Mouse (Mus musculus) olfactory bulb, adult 2 months (tissue): ENCODE measurements at regions not wholly inside any gene's neighbourhood (a gene's known extent, or its start where the extent isn't known, plus 50 kb on each side); places are given as distances from the start of the nearest gene placed in this dataset.
"Not testable (repeated sequence)": the region's sequence is repeated elsewhere in the genome, so short reads cannot be mapped to it uniquely, and the experiment has no call there.

Experiments used
- H3K27ac ChIP-seq: fragments of 200-500 bp; 2 replicates; pipeline ENCODE4 v1.5.1; 2012; ENCODE audit warnings: low read depth, low read length; ENCODE audit not compliant: insufficient read depth
- H3K4me1 ChIP-seq: fragments of 200-500 bp; 2 replicates; pipeline ENCODE4 v1.6.1; 2012; ENCODE audit warnings: low read length; ENCODE audit not compliant: control insufficient read depth, insufficient read depth
- H3K4me3 ChIP-seq: fragments of 200-500 bp; 2 replicates; pipeline ENCODE4 v1.5.1; 2012; ENCODE audit warnings: mild to moderate bottlenecking, low read depth, low read length, moderate library complexity; ENCODE audit not compliant: insufficient read depth
- CTCF ChIP-seq: fragments of 200-500 bp; IDR thresholded peaks from 2 replicates; pipeline ENCODE4 v1.5.1; 2012; ENCODE audit warnings: low read depth, mild to moderate bottlenecking, low read length, moderate library complexity; ENCODE audit not compliant: insufficient read depth
- POLR2A ChIP-seq: fragments of 200-500 bp; IDR thresholded peaks from 2 replicates; pipeline ENCODE4 v1.6.1; 2012; ENCODE audit warnings: mild to moderate bottlenecking, low read depth, low read length, moderate library complexity; ENCODE audit not compliant: insufficient read depth
- WGBS: fragments of 180-500 bp; shearing (Covaris S2); methylation state at CpG from one replicate; pipeline ENCODE4 v1.1.7; 2018; 5-methylcytosine and 5-hydroxymethylcytosine counted together

DNA sequence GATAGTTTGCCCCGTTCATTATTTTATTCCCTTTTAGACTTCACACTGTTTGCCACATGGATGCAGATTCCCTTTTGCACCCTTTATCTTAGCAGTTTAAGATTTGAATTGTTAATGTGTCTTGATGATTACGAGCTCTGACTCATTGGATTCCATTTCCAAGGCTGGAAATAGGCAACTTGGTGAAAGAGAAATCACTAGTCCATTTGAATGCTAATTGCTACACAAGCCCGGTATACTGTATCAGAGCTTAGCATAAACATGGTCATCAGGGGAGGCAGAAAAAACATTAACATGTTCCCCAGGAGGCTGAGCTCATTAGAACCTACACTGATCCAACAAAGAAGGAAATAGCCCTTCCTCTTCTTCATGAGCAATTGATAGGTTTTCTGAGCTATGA, 892.9 kb downstream of the Robo1 start:
- Histone ChIP-seq H3K4me3 (no peak overlapping the region), H3K4me1 (no peaks in the 10 kb centered on the region), H3K27ac (no peak overlapping the region)
- WGBS, result 21% methylated on average over 3 of the region's 3 CpGs
- TF ChIP-seq CTCF, result no peak
- no peak for TF ChIP-seq POLR2A

DNA sequence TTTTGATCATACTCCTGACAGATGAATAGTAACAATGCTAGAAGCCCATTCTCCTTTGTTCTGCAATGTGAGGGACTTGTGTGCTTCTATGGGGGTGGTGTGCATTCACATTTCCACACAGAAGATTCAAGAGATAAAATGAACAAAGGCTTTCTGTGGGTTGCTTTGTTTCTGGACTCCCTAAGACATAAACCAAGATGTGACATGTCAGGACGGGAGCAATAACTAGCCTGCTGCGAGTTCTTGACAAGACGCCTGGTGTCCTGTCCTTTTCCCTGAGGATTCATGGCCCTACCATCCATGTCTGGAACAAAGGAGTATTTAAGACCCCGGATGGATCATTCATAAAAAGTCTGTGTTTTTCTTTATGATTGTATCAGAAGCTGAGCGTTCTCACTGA, 874.7 kb downstream of the Robo1 start:
- no peak for TF ChIP-seq CTCF
- no peak for TF ChIP-seq POLR2A
- no peak overlapping the region for H3K27ac ChIP-seq
- WGBS, result 85% methylated on average over 5 of the region's 5 CpGs
- H3K4me3 ChIP-seq, result no peak overlapping the region
- no peaks in the 10 kb centered on the region for H3K4me1 ChIP-seq

DNA sequence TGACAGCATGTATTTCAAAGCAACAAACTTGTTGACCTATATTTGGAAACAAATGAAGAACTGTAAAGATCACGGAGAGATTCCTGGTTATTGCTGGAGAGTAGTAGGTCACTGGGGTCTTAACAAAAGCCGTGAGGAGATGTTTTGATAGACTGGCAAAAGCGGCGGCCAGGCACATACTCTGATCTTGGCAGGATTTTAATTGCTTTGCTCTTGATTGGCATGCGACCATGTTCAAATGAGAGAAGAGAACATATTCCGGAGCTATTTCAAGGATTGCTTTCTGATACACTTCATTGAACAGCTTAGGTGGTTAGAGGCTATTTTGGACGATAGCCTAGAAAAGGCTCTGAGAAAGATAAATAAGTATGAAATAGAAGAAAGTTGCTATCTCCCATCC, 874.2 kb downstream of the Robo1 start:
- 56% methylated on average over 7 of the region's 7 CpGs for WGBS
- TF ChIP-seq CTCF (no peak), POLR2A (no peak)
- Histone ChIP-seq H3K4me3 (no peak overlapping the region), H3K27ac (no peak overlapping the region), H3K4me1 (no peaks in the 10 kb centered on the region)

DNA sequence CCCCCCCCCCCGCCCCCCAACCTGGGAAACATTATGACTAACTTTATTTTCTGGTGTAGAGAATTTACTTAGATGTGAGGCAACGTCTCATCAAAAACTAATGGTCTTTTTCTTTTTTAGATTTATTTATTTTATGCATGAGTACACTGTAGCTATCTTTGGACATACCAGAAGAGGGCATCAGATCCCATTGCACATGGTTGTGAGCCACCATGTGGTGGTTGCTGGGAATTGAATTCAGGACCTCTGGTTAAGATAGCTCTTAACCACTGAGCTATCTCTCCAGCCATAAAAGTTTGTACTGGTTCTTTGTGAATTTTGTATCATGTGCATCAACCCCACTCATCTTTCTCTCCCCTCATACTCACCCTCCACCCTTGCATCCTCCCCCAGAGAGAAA, 847.3 kb downstream of the Robo1 start:
- TF ChIP-seq POLR2A (no peak), CTCF (no peak)
- Histone ChIP-seq H3K27ac (no peak overlapping the region), H3K4me1 (no peaks in the 10 kb centered on the region), H3K4me3 (no peak overlapping the region)
- WGBS, result 59% methylated on average over 2 of the region's 2 CpGs

DNA sequence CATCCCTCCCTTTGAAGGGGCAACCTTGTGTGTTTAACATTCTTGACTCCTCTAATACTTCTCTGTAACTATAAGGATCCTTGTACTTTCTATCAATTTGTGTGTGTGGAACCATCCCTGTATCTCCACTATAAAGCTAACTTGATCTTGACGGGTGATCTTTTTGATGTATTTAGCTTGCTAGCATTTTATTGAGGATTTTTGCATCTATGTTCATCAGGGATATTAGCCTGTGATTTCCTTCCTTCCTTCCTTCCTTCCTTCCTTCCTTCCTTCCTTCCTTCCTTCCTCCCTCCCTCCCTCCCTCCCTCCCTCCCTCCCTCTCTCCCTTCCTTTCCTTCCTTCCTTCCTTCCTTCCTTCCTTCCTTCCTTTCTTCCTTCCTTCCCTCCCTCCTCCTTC, 819.8 kb downstream of the Robo1 start:
- H3K27ac ChIP-seq, H3K4me3 ChIP-seq, H3K4me1 ChIP-seq: not testable (repeated sequence)
- WGBS, result 93% methylated on average over 1 of the region's 1 CpGs

DNA sequence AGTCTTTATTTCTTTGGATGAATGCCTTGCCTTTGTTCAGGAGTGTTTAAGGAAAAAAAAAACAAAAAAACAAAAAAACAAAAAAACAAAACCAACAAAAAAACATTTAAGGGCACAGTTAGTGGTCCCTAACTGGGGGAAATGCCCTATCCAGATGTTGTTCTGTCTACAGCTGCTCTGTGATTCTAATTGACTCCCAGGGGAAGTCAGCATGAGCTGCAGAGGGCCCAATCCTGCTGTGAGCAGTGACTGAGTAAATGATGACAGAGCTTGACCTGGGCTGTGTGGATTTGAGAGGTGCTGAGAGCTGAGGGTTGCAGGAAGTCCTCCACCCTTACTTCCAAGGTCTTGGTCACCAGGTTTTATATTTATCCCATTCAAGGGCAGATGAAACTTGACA, 812.5 kb downstream of the Robo1 start:
- Histone ChIP-seq H3K4me1 (no peaks in the 10 kb centered on the region), H3K4me3 (no peak overlapping the region), H3K27ac (no peak overlapping the region)
- TF ChIP-seq POLR2A, result no peak
- TF ChIP-seq CTCF, result no peak

DNA sequence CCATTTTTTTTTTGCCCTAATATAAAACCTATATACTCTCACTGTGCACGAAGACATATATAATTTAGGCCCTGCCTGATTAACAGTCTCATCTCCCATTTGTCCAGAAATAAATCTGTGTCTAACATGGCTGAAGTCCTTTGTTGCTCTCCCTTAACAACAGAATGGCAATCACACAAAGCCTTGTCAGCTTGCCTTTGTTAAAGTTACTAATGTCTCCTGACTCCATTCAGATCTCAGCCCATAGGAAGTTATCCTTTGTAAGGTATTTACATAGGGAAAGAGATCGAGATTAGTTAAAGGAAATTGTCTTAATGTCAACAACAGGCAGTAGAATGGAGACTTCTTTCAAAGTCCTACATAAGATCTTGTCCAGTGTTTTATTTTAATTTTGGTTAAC, 809.2 kb downstream of the Robo1 start:
- Histone ChIP-seq H3K4me3 (no peak overlapping the region), H3K4me1 (no peaks in the 10 kb centered on the region), H3K27ac (no peak overlapping the region)
- 79% methylated on average over 2 of the region's 2 CpGs for WGBS
- TF ChIP-seq CTCF, result no peak
- TF ChIP-seq POLR2A, result no peak

DNA sequence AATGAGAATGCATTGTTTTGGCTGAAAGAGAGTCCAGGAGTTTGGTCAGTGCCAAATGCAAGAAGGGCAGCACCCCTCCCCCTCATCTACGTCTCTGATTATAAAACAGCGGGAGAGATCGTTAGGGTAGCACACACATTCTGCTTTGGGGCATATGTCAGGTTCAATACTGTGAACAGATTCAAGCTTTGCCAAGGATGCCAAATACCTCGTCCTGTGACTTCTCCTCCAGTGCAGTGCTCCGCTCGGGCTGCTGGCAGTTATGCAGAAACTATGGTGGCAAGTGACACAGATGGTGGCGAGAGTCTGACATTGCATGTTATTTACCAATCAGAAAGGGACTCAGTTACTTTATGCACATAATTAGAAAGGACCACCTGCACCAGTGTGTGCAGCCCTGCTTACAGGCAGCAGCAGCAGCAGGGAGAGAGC, 799.9 kb downstream of the Robo1 start:
- no peak for TF ChIP-seq POLR2A
- TF ChIP-seq CTCF, result no peak
- Histone ChIP-seq H3K27ac (no peak overlapping the region), H3K4me1 (no peaks in the 10 kb centered on the region), H3K4me3 (no peak overlapping the region)
- WGBS, result 50% methylated on average over 7 of the region's 7 CpGs

DNA sequence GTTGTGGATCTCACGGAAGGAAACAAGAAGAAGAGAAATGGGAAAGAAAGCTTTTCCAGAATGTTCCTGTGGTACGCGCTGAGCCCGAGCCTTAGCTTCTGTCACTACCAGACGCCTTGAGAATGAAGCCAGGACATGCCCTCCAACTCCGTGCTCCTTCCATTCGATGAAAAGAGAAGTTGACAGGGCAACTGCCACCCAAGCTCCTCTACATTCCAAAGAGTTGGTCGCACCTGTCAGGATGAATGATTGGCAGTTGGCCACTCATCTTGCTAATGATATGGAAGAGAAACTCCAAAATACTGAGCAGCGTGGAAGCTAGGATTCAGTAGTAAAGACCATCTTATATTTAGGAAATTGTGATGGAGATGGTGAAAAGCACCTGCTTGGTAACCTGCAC, 799.5 kb downstream of the Robo1 start:
- TF ChIP-seq CTCF (no peak), POLR2A (no peak)
- H3K4me1 ChIP-seq, result no peaks in the 10 kb centered on the region
- H3K27ac ChIP-seq, result no peak overlapping the region
- WGBS, result 85% methylated on average over 9 of the region's 9 CpGs
- H3K4me3 ChIP-seq, result no peak overlapping the region

DNA sequence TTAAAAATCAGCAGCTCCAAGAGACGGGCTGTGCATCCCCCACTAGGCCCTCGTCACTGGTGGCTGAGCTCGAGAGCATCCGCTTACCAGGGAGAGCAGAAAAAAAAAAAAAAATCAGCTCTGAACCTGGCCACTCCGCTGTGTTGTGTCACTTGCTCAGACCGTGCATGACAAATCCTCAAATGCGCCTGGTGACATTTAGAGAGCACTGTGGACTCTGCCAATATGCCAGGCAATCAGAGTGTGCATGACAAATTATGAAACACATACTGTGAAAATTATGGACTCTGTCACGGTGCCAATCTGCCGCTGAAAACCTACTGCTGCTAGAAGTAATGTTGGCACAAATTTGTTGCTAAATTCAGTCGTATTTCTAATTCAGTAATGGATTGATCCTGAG, 797.4 kb downstream of the Robo1 start:
- 63% methylated on average over 10 of the region's 10 CpGs for WGBS
- Histone ChIP-seq H3K27ac (no peak overlapping the region), H3K4me3 (no peak overlapping the region), H3K4me1 (no peaks in the 10 kb centered on the region)
- TF ChIP-seq CTCF, result no peak
- no peak for TF ChIP-seq POLR2A
